Mouse (Mus musculus) embryonic facial prominence, embryonic 15.5 days (tissue): Measurements from ENCODE around the gene Abhd5. TPM values are rescaled to one million over a fixed set of nuclear protein-coding genes. Genes with fewer than 3 reads are reported as not detected.

Experiments
- ATAC-seq: fragments of 200-750 bp; cut with Nextera tagmentation; 2 replicates; pipeline ENCODE4 v1.8.0; 2017; ENCODE audit warnings: low read depth, moderate TSS enrichment; ENCODE audit not compliant: insufficient number of reproducible peaks, low FRiP score, low TSS enrichment
- H3K27ac ChIP-seq: fragments of 300-500 bp; sonication (generic); replicated peaks from 2 replicates; pipeline ENCODE4 v1.5.1; 2015; ENCODE audit warnings: mild to moderate bottlenecking, inconsistent platforms
- H3K27me3 ChIP-seq: fragments of 300-500 bp; sonication (generic); 2 replicates; pipeline ENCODE4 v1.6.1; 2015; ENCODE audit warnings: inconsistent platforms
- H3K36me3 ChIP-seq: fragments of 300-500 bp; sonication (generic); 2 replicates; pipeline ENCODE4 v1.6.1; 2015; ENCODE audit warnings: mild to moderate bottlenecking, inconsistent platforms
- H3K4me1 ChIP-seq: fragments of 300-500 bp; sonication (generic); 2 replicates; pipeline ENCODE4 v1.6.1; 2015; ENCODE audit warnings: inconsistent platforms
- H3K4me2 ChIP-seq: fragments of 300-500 bp; sonication (generic); replicated peaks from 2 replicates; pipeline ENCODE4 v1.6.1; 2015; ENCODE audit warnings: mild to moderate bottlenecking, inconsistent platforms
- H3K4me3 ChIP-seq: fragments of 300-500 bp; sonication (generic); replicated peaks from 2 replicates; pipeline ENCODE4 v1.5.1; 2015; ENCODE audit warnings: mild to moderate bottlenecking, inconsistent platforms
- H3K9ac ChIP-seq: fragments of 300-500 bp; sonication (generic); 2 replicates; pipeline ENCODE4 v1.6.1; 2015; ENCODE audit warnings: inconsistent platforms
- H3K9me3 ChIP-seq: fragments of 300-500 bp; sonication (generic); replicated peaks from 2 replicates; pipeline ENCODE4 v1.6.1; 2016; ENCODE audit warnings: inconsistent platforms
- WGBS: fragments of 180-500 bp; shearing (Covaris S2); methylation state at CpG from one replicate; pipeline ENCODE4 v1.1.7; 2015; 5-methylcytosine and 5-hydroxymethylcytosine counted together
- polyA plus RNA-seq: library from polyadenylated mRNA; unstranded; fragments of >200 nt; fragmentation: Nextera tagmentation; extraction: Ambion mirVana; gene quantifications from 2 replicates; pipeline ENCODE4 v1.2.1, GENCODE M21; 2015

The Abhd5 gene
- polyA plus RNA-seq, 1 experiment from 2014 or later, result 38.9 TPM

DNA sequence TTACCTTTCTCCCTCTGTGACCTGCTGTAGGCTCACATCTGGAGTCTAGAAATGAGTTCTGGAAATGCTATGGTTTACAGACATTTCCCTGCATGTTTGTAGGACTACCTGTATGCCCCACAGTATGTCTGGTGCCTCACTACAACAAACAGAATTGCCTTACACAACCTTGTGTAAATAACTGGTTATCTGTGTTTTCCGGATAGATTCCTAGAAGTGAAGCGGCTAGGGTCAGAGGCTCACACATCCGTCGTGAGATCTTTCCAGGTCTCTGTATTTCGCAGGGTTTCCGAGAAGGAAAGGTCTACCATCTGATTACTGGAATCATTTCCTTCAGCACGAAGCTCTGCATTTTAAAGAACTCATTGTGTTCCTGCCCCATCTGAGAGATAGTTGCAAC, 34.8 kb upstream of the Abhd5 start:
- no peak overlapping the region for H3K9ac ChIP-seq
- ATAC-seq, result no peak
- H3K4me1 ChIP-seq, result no peaks in the 10 kb centered on the region

DNA sequence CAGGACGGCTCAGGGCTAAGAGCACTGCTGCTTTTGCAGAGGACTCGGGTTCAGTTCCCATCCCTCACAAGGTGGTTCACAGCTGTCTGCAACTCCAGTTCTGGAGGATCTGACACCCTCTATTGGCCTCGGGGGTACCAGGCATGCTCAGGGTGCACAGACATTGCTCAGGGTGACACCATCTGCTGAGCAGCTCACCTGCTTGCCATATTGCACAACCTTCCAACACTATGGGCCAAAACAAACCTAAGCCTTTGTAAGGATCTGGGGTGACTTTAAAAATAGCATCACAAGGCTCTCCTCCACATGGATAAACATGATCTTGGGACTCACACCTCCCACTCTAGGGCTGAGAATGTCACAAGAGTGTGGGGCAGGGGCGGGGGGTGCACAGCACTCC, 30.8 kb upstream of the Abhd5 start:
- Histone ChIP-seq H3K9ac (no peak overlapping the region), H3K4me3 (no peak overlapping the region), H3K27me3 (no peaks in the 10 kb centered on the region), H3K27ac (no peak overlapping the region), H3K4me2 (no peak overlapping the region), H3K4me1 (no peaks in the 10 kb centered on the region), H3K36me3 (no peaks in the 10 kb centered on the region), H3K9me3 (no peaks in the 10 kb centered on the region)
- ATAC-seq, result no peak
- 89% methylated on average over 4 of the region's 4 CpGs for WGBS

More for the DNA sequence above, 34.8 kb upstream of the Abhd5 start:
- no peaks in the 10 kb centered on the region for H3K36me3 ChIP-seq
- H3K27ac ChIP-seq, result no peak overlapping the region
- no peaks in the 10 kb centered on the region for H3K9me3 ChIP-seq
- no peak overlapping the region for H3K4me3 ChIP-seq
- H3K27me3 ChIP-seq, result no peaks in the 10 kb centered on the region
- WGBS, result 86% methylated on average over 7 of the region's 7 CpGs
- H3K4me2 ChIP-seq, result no peak overlapping the region

DNA sequence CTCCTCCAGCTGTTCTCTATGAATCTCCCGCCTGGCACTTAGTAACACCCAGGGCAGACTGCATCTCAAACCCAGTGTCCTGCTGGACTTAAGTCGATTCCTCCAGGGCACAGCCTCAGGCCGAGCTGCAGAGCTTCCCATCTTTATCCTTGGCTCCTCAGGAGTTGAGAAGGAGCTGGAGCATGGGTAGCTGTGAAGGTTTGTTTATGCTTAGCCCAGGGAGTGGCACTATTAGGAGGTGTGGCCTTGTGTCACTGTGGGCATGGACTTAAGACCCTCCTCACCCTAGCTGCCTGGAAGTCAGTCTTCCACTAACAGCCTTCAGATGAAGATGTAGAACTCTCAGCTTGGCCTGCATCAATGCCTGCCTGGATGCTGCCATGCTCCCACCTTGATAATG, 29.1 kb upstream of the Abhd5 start:
- H3K4me2 ChIP-seq, result no peak overlapping the region
- no peak overlapping the region for H3K9ac ChIP-seq
- H3K27ac ChIP-seq, result no peak overlapping the region
- H3K9me3 ChIP-seq, result no peaks in the 10 kb centered on the region
- no peaks in the 10 kb centered on the region for H3K27me3 ChIP-seq
- no peak for ATAC-seq
- WGBS, result 67% methylated on average over 3 of the region's 3 CpGs
- H3K4me3 ChIP-seq, result no peak overlapping the region
- H3K36me3 ChIP-seq, result no peaks in the 10 kb centered on the region
- H3K4me1 ChIP-seq, result no peaks in the 10 kb centered on the region

DNA sequence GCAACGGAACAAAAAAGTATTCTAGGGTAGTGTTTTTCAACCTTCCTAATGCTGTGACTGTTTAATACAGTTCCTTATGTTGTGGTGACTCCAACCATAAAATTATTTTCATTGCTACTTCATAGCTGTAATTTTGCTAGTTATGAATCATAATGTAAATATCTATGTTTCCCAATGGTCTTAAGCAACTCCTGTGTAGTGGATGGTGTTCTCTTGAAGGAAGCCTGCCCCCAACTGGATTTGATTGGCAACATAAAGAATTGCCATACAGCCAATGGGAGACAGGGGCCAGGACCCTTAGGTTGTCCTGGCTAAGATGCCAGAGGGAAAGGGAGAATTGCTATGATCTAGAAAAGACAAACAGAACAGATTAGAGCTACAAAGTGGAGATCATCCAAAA, 25.4 kb upstream of the Abhd5 start:
- Histone ChIP-seq H3K27me3 (no peaks in the 10 kb centered on the region), H3K4me1 (no peaks in the 10 kb centered on the region), H3K36me3 (no peaks in the 10 kb centered on the region), H3K4me2 (no peak overlapping the region), H3K9me3 (no peaks in the 10 kb centered on the region), H3K9ac (no peak overlapping the region), H3K4me3 (no peak overlapping the region), H3K27ac (no peak overlapping the region)
- WGBS, result 91% methylated on average over 1 of the region's 1 CpGs
- no peak for ATAC-seq

DNA sequence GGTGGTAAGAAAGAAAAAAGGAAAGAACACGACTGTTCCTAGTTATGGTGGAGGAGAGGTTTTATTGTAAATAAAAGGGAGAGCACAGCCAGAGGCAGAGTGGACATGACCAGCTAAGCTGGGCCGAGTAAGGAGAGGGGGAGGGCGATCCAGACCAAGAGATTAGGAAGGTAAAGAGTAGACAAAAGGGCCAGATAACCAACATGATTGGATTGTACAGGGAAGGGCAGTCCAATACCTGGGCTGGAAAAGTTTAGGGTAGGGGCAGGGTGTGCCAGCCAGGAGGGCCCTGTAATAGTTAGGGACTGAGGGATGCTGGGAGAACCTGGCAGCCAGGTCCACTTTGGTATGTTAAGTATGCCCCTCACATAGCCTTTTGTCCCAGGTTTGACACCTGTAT, 23.2 kb upstream of the Abhd5 start:
- no peak overlapping the region for H3K4me2 ChIP-seq
- H3K4me3 ChIP-seq, result no peak overlapping the region
- ATAC-seq, result no peak
- no peaks in the 10 kb centered on the region for H3K4me1 ChIP-seq
- no peak overlapping the region for H3K27ac ChIP-seq
- H3K9ac ChIP-seq, result no peak overlapping the region
- H3K9me3 ChIP-seq, result no peaks in the 10 kb centered on the region
- no peaks in the 10 kb centered on the region for H3K36me3 ChIP-seq
- WGBS, result 59% methylated on average over 3 of the region's 3 CpGs
- H3K27me3 ChIP-seq, result no peaks in the 10 kb centered on the region

DNA sequence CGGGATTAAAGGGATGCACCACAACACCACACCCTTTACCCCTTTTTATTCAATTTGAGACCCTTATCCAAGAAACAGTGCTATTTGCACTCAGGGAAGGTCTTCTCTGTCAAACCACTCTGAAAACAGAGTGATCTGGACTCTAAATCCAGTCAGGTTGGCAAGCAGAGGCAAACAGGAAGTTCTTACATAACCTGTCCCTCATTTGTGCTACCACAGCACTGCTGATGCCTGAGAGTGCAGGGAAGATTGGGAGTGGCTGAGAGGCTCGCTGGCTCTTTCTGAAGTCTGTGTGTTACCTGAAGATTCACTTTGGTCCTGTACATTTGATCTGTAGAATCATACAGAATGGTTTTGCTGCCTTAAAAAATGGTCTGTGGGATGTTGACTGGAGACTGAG, 14.7 kb upstream of the Abhd5 start:
- Histone ChIP-seq H3K4me2 (no peak overlapping the region), H3K27me3 (no peaks in the 10 kb centered on the region), H3K36me3 (no peaks in the 10 kb centered on the region), H3K9ac (no peak overlapping the region), H3K4me3 (no peak overlapping the region), H3K4me1 (peaks cover 4% of the 10 kb centered on the region), H3K9me3 (no peaks in the 10 kb centered on the region), H3K27ac (no peak overlapping the region)
- ATAC-seq, result no peak
- 65% methylated on average over 2 of the region's 2 CpGs for WGBS

DNA sequence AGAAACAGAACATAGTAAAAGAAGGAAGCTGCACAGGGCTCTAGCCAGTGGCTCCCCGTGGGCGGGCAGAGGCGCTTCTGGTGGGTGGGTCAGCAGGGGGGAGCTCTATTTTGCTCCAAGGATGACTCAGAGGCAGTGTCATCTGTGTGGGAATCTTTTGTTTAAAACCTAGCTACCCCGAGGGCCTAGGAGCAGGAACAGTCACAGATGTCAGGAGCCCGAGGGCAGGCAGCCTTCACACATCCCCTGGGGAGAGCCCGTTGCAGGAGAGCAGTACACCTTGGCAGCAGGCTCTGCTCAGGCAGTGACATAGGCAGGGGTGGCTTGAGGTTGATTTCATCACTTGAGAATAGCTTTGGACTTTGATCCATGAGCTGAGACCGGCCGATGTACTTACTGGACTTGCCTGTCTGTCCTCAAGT, 13.9 kb upstream of the Abhd5 start:
- no peaks in the 10 kb centered on the region for H3K9me3 ChIP-seq
- no peaks in the 10 kb centered on the region for H3K27me3 ChIP-seq
- H3K9ac ChIP-seq, result no peak overlapping the region
- H3K27ac ChIP-seq, result no peak overlapping the region
- H3K36me3 ChIP-seq, result no peaks in the 10 kb centered on the region
- peaks cover 4% of the 10 kb centered on the region for H3K4me1 ChIP-seq
- ATAC-seq, result no peak
- H3K4me2 ChIP-seq, result no peak overlapping the region
- WGBS, result 36% methylated on average over 8 of the region's 8 CpGs
- H3K4me3 ChIP-seq, result no peak overlapping the region

DNA sequence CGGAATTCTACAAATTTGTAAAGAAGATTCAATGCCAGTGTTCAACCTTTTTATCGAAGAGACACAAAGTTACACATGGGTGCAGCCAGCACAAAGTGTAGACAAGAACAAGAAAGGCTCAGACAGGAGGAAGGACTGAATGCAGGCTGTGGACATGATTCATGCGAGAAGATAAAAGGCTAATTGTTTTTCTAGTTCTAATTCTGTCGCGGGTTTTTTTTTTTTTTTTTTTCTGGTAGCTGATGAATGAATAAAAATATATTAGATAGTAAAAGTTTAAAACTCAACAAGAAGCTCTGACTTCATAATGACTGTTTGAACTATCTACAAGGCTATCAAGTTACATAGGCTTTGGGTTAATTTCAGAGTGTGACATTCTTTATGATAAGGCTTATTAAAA, 11.4 kb upstream of the Abhd5 start:
- H3K27me3 ChIP-seq, result no peaks in the 10 kb centered on the region
- WGBS, result 59% methylated on average over 5 of the region's 5 CpGs
- H3K4me1 ChIP-seq, result peaks cover 4% of the 10 kb centered on the region

DNA sequence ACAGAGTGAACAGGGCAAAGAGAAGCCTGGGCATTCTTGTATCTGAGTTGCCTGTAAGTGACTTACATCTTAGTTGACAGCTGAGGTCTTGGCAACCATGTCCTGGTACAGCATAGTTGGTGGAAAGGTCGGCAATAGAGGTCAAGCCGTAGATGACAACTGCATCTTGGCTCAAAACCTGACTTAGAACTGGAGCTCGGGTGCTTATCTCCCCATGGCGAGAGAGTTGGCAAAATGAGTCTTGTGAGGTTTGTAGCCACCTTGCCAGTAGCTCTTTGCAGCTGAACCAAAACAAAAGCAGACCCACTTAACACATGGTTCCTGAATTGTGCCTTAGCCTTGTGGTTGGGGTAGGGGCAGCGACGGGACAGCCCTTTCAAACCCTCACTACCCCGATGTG, 8.0 kb upstream of the Abhd5 start:
- Histone ChIP-seq H3K27me3 (no peaks in the 10 kb centered on the region), H3K4me3 (no peak overlapping the region), H3K36me3 (no peaks in the 10 kb centered on the region), H3K4me2 (no peak overlapping the region), H3K27ac (no peak overlapping the region), H3K9ac (no peak overlapping the region), H3K4me1 (no peaks in the 10 kb centered on the region), H3K9me3 (no peaks in the 10 kb centered on the region)
- no peak for ATAC-seq
- WGBS, result 84% methylated on average over 7 of the region's 7 CpGs

More for the DNA sequence above, 11.4 kb upstream of the Abhd5 start:
- no peak overlapping the region for H3K4me2 ChIP-seq
- H3K9me3 ChIP-seq, result no peaks in the 10 kb centered on the region
- H3K9ac ChIP-seq, result no peak overlapping the region
- no peak overlapping the region for H3K27ac ChIP-seq
- no peak for ATAC-seq
- H3K4me3 ChIP-seq, result no peak overlapping the region
- no peaks in the 10 kb centered on the region for H3K36me3 ChIP-seq

DNA sequence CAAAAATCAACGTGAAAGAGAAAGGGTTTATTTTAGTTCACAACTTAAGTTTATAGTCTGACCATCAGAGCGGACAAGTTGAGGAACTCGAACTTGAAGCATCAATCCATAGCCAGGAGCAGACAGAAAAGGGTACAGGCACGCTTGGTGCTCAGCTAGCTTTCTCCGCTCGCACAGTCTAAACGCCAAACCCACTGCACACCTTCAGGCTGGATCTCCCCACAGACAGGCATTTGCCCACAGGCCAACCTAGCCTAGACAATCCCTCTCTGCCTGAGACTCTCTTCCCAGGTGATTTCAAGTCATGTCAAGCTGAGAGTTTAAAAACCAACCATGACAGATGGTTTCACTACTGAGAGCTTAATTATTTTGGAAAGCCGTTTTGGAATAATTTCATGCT, 6.8 kb upstream of the Abhd5 start:
- Histone ChIP-seq H3K36me3 (no peaks in the 10 kb centered on the region), H3K4me2 (no peak overlapping the region), H3K27me3 (no peaks in the 10 kb centered on the region), H3K27ac (no peak overlapping the region), H3K9ac (no peak overlapping the region), H3K9me3 (no peaks in the 10 kb centered on the region), H3K4me1 (no peaks in the 10 kb centered on the region), H3K4me3 (no peak overlapping the region)
- 74% methylated on average over 8 of the region's 8 CpGs for WGBS
- ATAC-seq, result no peak

DNA sequence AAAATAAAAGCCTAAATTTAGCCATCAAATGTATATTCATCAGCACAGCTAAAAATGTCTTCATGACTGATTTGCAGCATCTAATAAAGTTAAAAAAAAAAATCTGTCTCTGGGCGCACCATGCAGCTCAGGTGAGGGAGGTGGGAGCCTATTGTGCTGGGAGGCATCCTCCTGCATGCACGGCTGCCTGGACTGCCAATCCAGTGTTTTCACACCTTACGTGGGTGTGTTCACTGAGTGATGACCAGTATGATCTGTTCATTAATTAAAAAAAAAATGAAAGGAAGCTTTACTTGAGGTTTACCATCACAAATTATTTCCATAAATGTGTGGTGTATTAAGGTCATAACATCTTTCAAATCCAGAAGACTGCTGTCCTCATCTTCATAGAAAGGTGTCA, 6.1 kb upstream of the Abhd5 start:
- Histone ChIP-seq H3K9me3 (no peaks in the 10 kb centered on the region), H3K27me3 (no peaks in the 10 kb centered on the region), H3K4me1 (no peaks in the 10 kb centered on the region), H3K27ac (no peak overlapping the region), H3K4me3 (no peak overlapping the region), H3K9ac (no peak overlapping the region), H3K4me2 (no peak overlapping the region), H3K36me3 (no peaks in the 10 kb centered on the region)
- 80% methylated on average over 3 of the region's 3 CpGs for WGBS
- ATAC-seq, result no peak

DNA sequence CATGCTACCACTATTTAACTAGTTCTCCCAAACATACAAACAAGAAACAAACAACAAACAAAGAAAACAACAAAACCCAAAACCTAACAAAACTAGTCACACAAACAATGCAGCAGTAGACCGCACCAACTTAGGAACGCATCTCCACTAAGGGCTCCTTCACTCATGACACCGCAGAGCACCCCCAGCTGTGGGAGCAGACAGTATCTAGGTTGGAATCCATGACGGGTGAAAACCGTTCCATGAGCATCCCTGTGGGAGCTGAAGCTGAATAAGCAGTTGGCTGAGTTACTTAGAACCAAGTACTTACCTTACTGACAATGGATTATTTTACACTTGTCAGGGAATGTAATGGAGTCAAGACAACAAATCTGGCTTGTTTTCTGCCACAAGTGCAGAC, 5.3 kb upstream of the Abhd5 start:
- Histone ChIP-seq H3K36me3 (no peaks in the 10 kb centered on the region), H3K27ac (no peak overlapping the region), H3K9ac (no peak overlapping the region), H3K4me1 (no peaks in the 10 kb centered on the region; the same call in 1 of the 2 replicates), H3K27me3 (no peaks in the 10 kb centered on the region), H3K4me3 (no peak overlapping the region), H3K9me3 (no peaks in the 10 kb centered on the region), H3K4me2 (no peak overlapping the region)
- 74% methylated on average over 5 of the region's 5 CpGs for WGBS
- ATAC-seq, result no peak
